Mouse (Mus musculus): ENCODE measurements around the gene Specc1. TPM values are rescaled to one million over a fixed set of nuclear protein-coding genes. Genes with fewer than 3 reads are reported as not detected.

Gene Specc1
- polyA plus RNA-seq, 1 experiment from 2014 or later: 7.1 TPM

- Histone ChIP-seq H3K9me3 (ENCODE audit: low read length) (0 out of 2 replicates have a peak, but pooled peaks cover 3% of the 10 kb centered on the region), H3K4me3 (ENCODE audit: low read length) (no peak overlapping the region), H3K36me3 (ENCODE audit: insufficient read depth, low read length) (no peaks in the 10 kb centered on the region), H3K27me3 (ENCODE audit: insufficient read depth, low read length) (no peaks in the 10 kb centered on the region), H3K27ac (ENCODE audit: low read length) (no peak overlapping the region), H3K4me1 (ENCODE audit: insufficient read depth, low read length) (no peaks in the 10 kb centered on the region), H3K4me2 (replicated peaks; ENCODE audit: low read depth, low read length) (no peak overlapping the region), H3K9ac (replicated peaks; ENCODE audit: low read length) (no peak overlapping the region)
- ATAC-seq (ENCODE audit: low FRiP score, low TSS enrichment): no peak
- 79% methylated on average over 9 of the region's 9 CpGs for WGBS
Observed at GRCm38 (mm10) chr11:61982828-61983227, 26.3 kb downstream of the Specc1 start.

GRCm38 (mm10) chr11:61986939-61987338 lies 30.4 kb downstream of the Specc1 start:
- Histone ChIP-seq H3K27ac (ENCODE audit: low read length) (no peak overlapping the region), H3K4me2 (replicated peaks; ENCODE audit: low read depth, low read length) (no peak overlapping the region), H3K9ac (replicated peaks; ENCODE audit: low read length) (no peak overlapping the region), H3K36me3 (ENCODE audit: insufficient read depth, low read length) (no peaks in the 10 kb centered on the region), H3K4me3 (ENCODE audit: low read length) (no peak overlapping the region), H3K27me3 (ENCODE audit: insufficient read depth, low read length) (no peaks in the 10 kb centered on the region), H3K4me1 (ENCODE audit: insufficient read depth, low read length) (no peaks in the 10 kb centered on the region), H3K9me3 (ENCODE audit: low read length) (0 out of 2 replicates have a peak, but pooled peaks cover 3% of the 10 kb centered on the region)
- 75% methylated on average over 4 of the region's 4 CpGs for WGBS
- no peak for ATAC-seq (ENCODE audit: low FRiP score, low TSS enrichment)

GRCm38 (mm10) chr11:61989647-61990046 lies 33.1 kb downstream of the Specc1 start:
- H3K27ac ChIP-seq (ENCODE audit: low read length): no peak overlapping the region
- no peak overlapping the region for H3K4me2 ChIP-seq (replicated peaks; ENCODE audit: low read depth, low read length)
- WGBS: 71% methylated on average over 9 of the region's 9 CpGs
- no peaks in the 10 kb centered on the region for H3K4me1 ChIP-seq (ENCODE audit: insufficient read depth, low read length)
- no peak overlapping the region for H3K9ac ChIP-seq (replicated peaks; ENCODE audit: low read length)
- H3K27me3 ChIP-seq (ENCODE audit: insufficient read depth, low read length): no peaks in the 10 kb centered on the region
- no peak for ATAC-seq (ENCODE audit: low FRiP score, low TSS enrichment)
- H3K9me3 ChIP-seq (ENCODE audit: low read length): peaks cover 9% of the 10 kb centered on the region; the same call in 1 of the 2 replicates
- H3K36me3 ChIP-seq (ENCODE audit: insufficient read depth, low read length): no peaks in the 10 kb centered on the region
- H3K4me3 ChIP-seq (ENCODE audit: low read length): no peak overlapping the region

GRCm38 (mm10) chr11:61991576-61991975 lies 35.0 kb downstream of the Specc1 start:
- WGBS: 80% methylated on average over 2 of the region's 2 CpGs
- no peak for ATAC-seq (ENCODE audit: low FRiP score, low TSS enrichment)
- H3K9ac ChIP-seq (replicated peaks; ENCODE audit: low read length): no peak overlapping the region

GRCm38 (mm10) chr11:61992671-61993285 lies 36.2 kb downstream of the Specc1 start:
- no peak overlapping the region for H3K9ac ChIP-seq (replicated peaks; ENCODE audit: low read length)
- WGBS: 89% methylated on average over 4 of the region's 4 CpGs
- H3K27ac ChIP-seq (ENCODE audit: low read length): no peak overlapping the region
- no peak for ATAC-seq (ENCODE audit: low FRiP score, low TSS enrichment)
- no peaks in the 10 kb centered on the region for H3K27me3 ChIP-seq (ENCODE audit: insufficient read depth, low read length)
- no peak overlapping the region for H3K4me3 ChIP-seq (ENCODE audit: low read length)
- peaks cover 6% of the 10 kb centered on the region; the same call in 1 of the 2 replicates for H3K9me3 ChIP-seq (ENCODE audit: low read length)
- H3K36me3 ChIP-seq (ENCODE audit: insufficient read depth, low read length): no peaks in the 10 kb centered on the region
- no peak overlapping the region for H3K4me2 ChIP-seq (replicated peaks; ENCODE audit: low read depth, low read length)
- no peaks in the 10 kb centered on the region for H3K4me1 ChIP-seq (ENCODE audit: insufficient read depth, low read length)

More at GRCm38 (mm10) chr11:61991576-61991975, 35.0 kb downstream of the Specc1 start:
- Histone ChIP-seq H3K4me2 (replicated peaks; ENCODE audit: low read depth, low read length) (no peak overlapping the region), H3K36me3 (ENCODE audit: insufficient read depth, low read length) (no peaks in the 10 kb centered on the region), H3K27ac (ENCODE audit: low read length) (no peak overlapping the region), H3K4me1 (ENCODE audit: insufficient read depth, low read length) (no peaks in the 10 kb centered on the region), H3K27me3 (ENCODE audit: insufficient read depth, low read length) (no peaks in the 10 kb centered on the region), H3K9me3 (ENCODE audit: low read length) (peaks cover 9% of the 10 kb centered on the region; the same call in 1 of the 2 replicates), H3K4me3 (ENCODE audit: low read length) (no peak overlapping the region)

- WGBS: 86% methylated on average over 8 of the region's 8 CpGs
- no peak overlapping the region for H3K4me3 ChIP-seq (ENCODE audit: low read length)
Observed at GRCm38 (mm10) chr11:61999501-61999900, 42.9 kb downstream of the Specc1 start.

GRCm38 (mm10) chr11:62000099-62000498 lies 43.5 kb downstream of the Specc1 start:
- no peak overlapping the region for H3K4me3 ChIP-seq (ENCODE audit: low read length)
- H3K9me3 ChIP-seq (ENCODE audit: low read length): no peaks in the 10 kb centered on the region
- H3K36me3 ChIP-seq (ENCODE audit: insufficient read depth, low read length): no peaks in the 10 kb centered on the region
- ATAC-seq (ENCODE audit: low FRiP score, low TSS enrichment): no peak
- no peak overlapping the region for H3K9ac ChIP-seq (replicated peaks; ENCODE audit: low read length)
- no peaks in the 10 kb centered on the region for H3K27me3 ChIP-seq (ENCODE audit: insufficient read depth, low read length)
- no peak overlapping the region for H3K27ac ChIP-seq (ENCODE audit: low read length)
- H3K4me1 ChIP-seq (ENCODE audit: insufficient read depth, low read length): no peaks in the 10 kb centered on the region; the same call in 1 of the 2 replicates
- WGBS: 84% methylated on average over 12 of the region's 12 CpGs
- H3K4me2 ChIP-seq (replicated peaks; ENCODE audit: low read depth, low read length): no peak overlapping the region

More at GRCm38 (mm10) chr11:61999501-61999900, 42.9 kb downstream of the Specc1 start:
- H3K27me3 ChIP-seq (ENCODE audit: insufficient read depth, low read length): no peaks in the 10 kb centered on the region
- ATAC-seq (ENCODE audit: low FRiP score, low TSS enrichment): no peak
- no peaks in the 10 kb centered on the region for H3K4me1 ChIP-seq (ENCODE audit: insufficient read depth, low read length)
- no peak overlapping the region for H3K4me2 ChIP-seq (replicated peaks; ENCODE audit: low read depth, low read length)
- H3K9me3 ChIP-seq (ENCODE audit: low read length): no peaks in the 10 kb centered on the region
- no peak overlapping the region for H3K27ac ChIP-seq (ENCODE audit: low read length)
- no peak overlapping the region for H3K9ac ChIP-seq (replicated peaks; ENCODE audit: low read length)
- H3K36me3 ChIP-seq (ENCODE audit: insufficient read depth, low read length): no peaks in the 10 kb centered on the region

- Histone ChIP-seq H3K27ac (ENCODE audit: low read length) (no peak overlapping the region), H3K9ac (replicated peaks; ENCODE audit: low read length) (no peak overlapping the region), H3K27me3 (ENCODE audit: insufficient read depth, low read length) (no peaks in the 10 kb centered on the region), H3K4me2 (replicated peaks; ENCODE audit: low read depth, low read length) (no peak overlapping the region), H3K9me3 (ENCODE audit: low read length) (no peaks in the 10 kb centered on the region), H3K4me1 (ENCODE audit: insufficient read depth, low read length) (no peaks in the 10 kb centered on the region; the same call in 1 of the 2 replicates), H3K4me3 (ENCODE audit: low read length) (no peak overlapping the region), H3K36me3 (ENCODE audit: insufficient read depth, low read length) (no peaks in the 10 kb centered on the region)
- ATAC-seq (ENCODE audit: low FRiP score, low TSS enrichment): no peak
- WGBS: 82% methylated on average over 4 of the region's 4 CpGs
Observed at GRCm38 (mm10) chr11:62001977-62002376, 45.4 kb downstream of the Specc1 start.

- H3K4me3 ChIP-seq (ENCODE audit: low read length): no peak overlapping the region
- H3K4me2 ChIP-seq (replicated peaks; ENCODE audit: low read depth, low read length): no peak overlapping the region
- H3K27me3 ChIP-seq (ENCODE audit: insufficient read depth, low read length): no peaks in the 10 kb centered on the region
- H3K27ac ChIP-seq (ENCODE audit: low read length): no peak overlapping the region
- no peaks in the 10 kb centered on the region for H3K36me3 ChIP-seq (ENCODE audit: insufficient read depth, low read length)
- H3K9me3 ChIP-seq (ENCODE audit: low read length): no peaks in the 10 kb centered on the region
- ATAC-seq (ENCODE audit: low FRiP score, low TSS enrichment): no peak
- WGBS: 47% methylated on average over 6 of the region's 6 CpGs
- H3K4me1 ChIP-seq (ENCODE audit: insufficient read depth, low read length): no peaks in the 10 kb centered on the region; the same call in 1 of the 2 replicates
- H3K9ac ChIP-seq (replicated peaks; ENCODE audit: low read length): no peak overlapping the region
Observed at GRCm38 (mm10) chr11:62004881-62005240, 48.3 kb downstream of the Specc1 start.

- Histone ChIP-seq H3K27ac (ENCODE audit: low read length) (0 out of 2 replicates have a peak overlapping the region, but pooled peaks have one; percentile 16), H3K9me3 (ENCODE audit: low read length) (no peaks in the 10 kb centered on the region), H3K36me3 (ENCODE audit: insufficient read depth, low read length) (no peaks in the 10 kb centered on the region), H3K4me2 (replicated peaks; ENCODE audit: low read depth, low read length) (0 out of 2 replicates have a peak overlapping the region, but pooled peaks have one; percentile 1), H3K4me1 (ENCODE audit: insufficient read depth, low read length) (no peaks in the 10 kb centered on the region; the same call in 1 of the 2 replicates), H3K9ac (replicated peaks; ENCODE audit: low read length) (no peak overlapping the region), H3K27me3 (ENCODE audit: insufficient read depth, low read length) (no peaks in the 10 kb centered on the region), H3K4me3 (ENCODE audit: low read length) (no peak overlapping the region)
- no peak for ATAC-seq (ENCODE audit: low FRiP score, low TSS enrichment)
- WGBS: 44% methylated on average over 14 of the region's 14 CpGs
Observed at GRCm38 (mm10) chr11:62005241-62005910, 48.8 kb downstream of the Specc1 start.

Data from kidney, embryonic 16.5 days (tissue).